Mouse (Mus musculus) activated CD4-positive, CD25-positive, alpha-beta regulatory T cell, adult 4 months (primary cell): ENCODE data around the gene Cic. TPM values are rescaled to one million over a fixed set of nuclear protein-coding genes. Genes with fewer than 3 reads are reported as not detected.

Experiments used
- ATAC-seq: one replicate; pipeline ENCODE4 v1.8.0; 2017
- polyA plus RNA-seq, 2 experiments: library from polyadenylated mRNA; unstranded; fragments of 100-300 nt; shearing (Covaris generic); gene quantifications; one replicate each; pipeline ENCODE4 v1.2.1; 2017

Gene Cic
- polyA plus RNA-seq, 2 experiments from 2014 or later: 23.2 to 26.0 TPM

DNA sequence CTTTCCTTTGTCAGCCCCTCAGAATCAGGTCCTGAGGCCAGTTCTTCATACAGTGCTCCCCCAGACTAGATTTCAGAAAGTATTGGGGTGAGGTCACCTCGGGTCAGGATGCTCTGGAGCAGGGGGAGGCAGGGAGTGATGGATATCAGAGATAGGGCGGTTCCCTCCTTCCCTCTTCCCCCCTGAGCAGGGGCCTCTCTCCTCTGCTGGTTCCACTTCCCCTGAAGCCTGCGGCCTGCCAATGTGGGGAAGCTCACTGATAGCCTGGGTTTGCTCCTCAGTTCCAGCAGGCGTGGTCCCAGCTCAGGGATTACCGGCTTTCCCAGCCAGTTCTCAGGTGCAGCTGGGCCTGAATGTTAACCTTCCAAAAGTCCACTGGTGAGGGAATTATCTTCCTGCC, 16.1 kb downstream of the Cic start:
- ATAC-seq: no peak

DNA sequence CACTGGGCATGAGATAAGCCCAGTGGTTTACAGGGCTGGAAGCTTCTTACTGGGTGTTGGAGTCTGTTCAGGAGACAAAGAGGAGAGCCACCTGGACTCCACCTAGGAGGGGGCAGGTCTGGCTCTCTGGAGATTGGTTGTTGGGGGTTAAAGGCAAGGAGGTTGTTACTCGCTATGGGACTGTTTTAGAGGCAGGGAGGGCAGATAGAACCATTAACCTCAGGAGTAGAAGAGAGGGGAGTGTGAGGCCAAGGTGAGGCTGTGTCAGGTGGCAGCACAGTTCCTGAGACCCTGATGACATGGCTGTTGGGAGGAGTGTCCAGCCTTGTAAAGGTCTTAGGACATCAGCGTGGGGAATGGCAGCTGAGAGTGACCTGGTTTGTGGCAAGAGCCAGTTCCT, 16.7 kb downstream of the Cic start:
- ATAC-seq: no peak

DNA sequence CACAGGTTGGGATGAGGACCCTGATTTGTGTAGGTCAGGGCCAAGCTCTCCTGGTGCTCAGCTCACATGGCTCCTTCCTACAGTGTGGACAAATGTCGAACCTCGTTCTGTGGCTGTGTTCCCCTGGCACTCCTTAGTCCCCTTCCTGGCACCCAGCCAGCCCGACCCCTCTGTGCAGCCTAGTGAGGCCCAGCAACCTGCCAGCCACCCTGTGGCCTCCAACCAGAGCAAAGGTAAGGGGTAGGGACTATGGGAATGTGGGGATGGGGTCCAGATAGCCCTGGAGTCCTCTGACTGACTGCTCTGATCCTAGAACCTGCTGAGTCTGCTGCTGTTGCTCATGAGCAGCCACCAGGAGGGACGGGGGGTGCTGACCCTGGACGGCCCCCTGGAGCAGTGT, 17.3 kb downstream of the Cic start:
- no peak for ATAC-seq

DNA sequence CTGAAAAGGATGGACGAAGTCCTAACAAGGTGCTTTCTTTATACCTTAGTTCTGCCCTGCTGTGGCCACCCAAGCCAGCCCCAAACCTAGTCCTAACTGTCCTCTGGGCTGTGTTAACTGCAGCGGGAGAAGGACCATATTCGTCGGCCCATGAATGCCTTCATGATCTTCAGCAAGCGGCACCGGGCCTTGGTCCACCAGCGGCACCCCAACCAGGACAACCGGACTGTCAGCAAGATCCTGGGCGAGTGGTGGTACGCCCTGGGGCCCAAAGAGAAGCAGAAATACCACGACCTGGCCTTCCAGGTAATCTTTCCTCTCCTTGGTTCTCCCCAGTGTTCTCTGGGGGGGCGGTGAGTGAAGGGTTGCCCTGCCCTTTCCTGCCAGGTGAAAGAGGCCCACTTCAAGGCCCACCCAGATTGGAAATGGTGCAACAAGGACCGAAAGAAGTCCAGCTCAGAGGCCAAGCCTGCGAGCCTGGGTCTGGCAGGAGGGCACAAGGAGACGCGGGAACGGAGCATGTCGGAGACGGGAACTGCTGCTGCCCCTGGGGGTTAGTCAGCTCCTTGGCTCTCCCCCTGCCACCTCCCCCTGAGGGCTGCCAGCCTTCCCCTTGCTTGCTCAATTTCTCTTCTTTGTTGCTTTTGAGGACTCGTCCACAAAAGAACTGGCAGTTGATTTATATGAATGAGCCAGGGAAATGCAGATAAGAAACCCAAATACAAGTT, 18.2 kb downstream of the Cic start:
- no peak for ATAC-seq

DNA sequence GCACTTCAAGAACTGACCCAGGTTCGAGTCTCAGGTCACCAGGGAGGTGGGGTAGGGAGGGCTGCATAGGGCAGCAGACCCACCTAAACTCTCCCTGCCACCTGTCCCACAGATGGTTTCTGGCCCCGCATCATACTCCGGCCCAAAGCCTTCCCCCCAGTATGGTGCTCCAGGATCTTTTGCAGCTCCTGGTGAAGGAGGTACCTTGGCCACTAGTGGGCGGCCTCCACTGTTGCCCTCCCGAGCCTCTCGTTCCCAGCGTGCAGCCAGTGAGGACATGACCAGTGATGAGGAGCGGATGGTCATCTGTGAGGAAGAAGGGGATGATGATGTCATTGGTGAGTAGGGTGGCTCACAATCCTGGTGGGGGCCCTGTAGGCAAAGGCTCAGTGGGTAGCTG, 19.5 kb downstream of the Cic start:
- no peak for ATAC-seq

DNA sequence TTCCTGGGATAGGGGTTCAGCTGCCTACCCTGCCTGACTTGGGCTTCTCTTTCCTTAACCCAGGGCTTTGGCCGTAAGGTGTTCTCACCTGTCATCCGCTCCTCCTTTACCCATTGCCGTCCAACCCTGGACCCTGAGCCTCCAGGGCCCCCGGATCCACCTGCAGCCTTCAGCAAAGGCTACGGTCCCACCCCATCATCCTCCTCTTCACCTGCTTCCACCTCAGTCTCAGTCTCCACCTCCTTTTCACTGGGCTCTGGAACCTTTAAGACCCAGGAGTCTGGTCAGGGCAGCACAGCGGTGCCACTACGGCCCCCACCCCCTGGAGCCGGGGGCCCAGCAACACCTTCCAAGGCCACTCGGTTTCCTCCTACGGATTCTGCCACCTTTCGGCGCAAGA, 20.5 kb downstream of the Cic start:
- no peak for ATAC-seq

DNA sequence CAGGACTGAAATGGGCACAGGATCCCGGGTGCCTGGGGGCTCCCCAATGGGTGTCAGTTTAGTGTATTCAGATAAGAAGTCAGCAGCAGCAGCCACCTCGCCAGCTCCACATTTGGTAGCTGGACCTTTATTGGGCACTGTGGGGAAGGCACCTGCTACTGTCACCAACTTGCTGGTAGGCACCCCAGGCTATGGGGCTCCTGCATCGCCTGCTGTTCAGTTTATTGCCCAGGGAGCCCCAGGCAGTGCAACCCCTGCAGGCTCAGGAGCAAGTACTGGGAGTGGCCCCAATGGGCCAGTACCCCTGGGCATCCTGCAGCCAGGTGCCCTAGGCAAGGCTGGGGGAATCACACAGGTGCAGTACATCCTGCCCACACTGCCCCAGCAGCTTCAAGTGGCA, 21.2 kb downstream of the Cic start:
- no peak for ATAC-seq

DNA sequence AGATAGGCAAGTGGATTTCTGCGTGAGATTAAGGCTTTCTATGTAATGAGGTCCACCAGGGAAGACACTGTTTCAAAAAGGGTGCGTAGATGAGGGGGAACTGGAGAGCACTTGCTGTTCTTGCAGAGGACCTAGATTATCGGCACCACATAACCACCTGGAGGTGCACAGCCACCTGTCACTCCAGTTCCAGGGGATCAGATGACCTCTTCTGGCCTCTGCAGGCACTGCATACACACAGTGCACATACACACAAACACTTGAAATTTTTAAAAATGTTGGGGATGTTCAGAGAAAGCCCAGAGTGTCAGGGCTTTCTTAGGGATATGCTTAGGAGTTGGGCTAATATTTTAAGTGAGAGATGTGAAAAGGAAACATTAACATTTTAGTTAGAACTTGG, 22.4 kb downstream of the Cic start:
- ATAC-seq: no peak

DNA sequence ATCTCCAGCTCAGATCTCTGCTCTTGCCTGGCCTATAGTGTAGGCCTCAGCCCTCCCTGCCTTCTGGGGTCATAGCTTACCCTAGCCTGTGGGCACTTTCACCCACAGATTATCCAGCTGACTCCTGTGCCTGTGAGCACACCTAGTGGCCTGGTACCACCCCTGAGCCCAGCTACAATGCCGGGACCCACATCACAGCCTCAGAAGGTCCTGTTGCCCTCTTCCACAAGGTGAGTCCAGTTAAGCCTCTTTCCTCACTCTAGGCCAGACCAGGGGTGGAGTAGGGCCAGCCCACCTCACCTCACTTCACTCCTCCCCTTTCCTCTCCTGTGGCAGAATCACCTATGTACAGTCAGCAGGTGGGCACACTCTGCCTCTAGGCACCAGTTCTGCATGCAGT, 23.0 kb downstream of the Cic start:
- ATAC-seq: no peak

DNA sequence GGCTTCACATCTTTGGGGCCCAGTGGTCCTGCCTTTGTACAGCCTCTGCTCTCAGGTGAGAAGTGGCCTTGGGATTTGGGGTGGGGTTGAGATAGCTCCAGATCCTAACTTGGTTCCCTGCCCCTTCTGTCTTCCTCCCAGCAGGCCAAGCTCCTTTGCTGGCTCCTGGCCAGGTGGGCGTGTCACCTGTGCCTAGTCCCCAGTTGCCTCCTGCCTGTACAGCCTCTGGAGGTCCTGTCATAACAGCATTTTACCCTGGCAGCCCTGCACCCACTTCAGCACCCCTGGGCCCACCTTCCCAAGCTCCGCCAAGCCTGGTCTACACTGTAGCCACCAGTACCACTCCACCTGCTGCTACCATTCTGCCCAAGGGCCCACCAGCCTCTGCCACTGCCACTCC, 23.4 kb downstream of the Cic start:
- ATAC-seq: no peak

DNA sequence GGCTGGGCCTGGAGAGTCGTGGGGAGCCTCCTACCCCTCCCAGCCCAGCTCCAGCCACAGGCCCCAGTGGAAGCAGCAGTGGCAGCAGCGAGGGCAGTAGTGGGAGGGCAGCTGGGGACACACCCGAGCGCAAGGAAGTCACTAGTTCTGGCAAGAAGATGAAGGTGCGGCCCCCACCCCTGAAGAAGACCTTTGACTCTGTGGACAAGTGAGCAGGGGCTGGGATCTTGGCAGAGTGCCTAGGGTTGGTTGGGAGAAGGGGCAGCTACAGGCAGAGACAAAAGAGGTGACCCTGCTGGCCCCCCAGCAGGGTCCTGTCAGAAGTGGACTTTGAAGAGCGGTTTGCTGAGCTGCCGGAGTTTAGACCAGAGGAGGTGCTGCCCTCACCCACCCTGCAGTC, 24.6 kb downstream of the Cic start:
- no peak for ATAC-seq

DNA sequence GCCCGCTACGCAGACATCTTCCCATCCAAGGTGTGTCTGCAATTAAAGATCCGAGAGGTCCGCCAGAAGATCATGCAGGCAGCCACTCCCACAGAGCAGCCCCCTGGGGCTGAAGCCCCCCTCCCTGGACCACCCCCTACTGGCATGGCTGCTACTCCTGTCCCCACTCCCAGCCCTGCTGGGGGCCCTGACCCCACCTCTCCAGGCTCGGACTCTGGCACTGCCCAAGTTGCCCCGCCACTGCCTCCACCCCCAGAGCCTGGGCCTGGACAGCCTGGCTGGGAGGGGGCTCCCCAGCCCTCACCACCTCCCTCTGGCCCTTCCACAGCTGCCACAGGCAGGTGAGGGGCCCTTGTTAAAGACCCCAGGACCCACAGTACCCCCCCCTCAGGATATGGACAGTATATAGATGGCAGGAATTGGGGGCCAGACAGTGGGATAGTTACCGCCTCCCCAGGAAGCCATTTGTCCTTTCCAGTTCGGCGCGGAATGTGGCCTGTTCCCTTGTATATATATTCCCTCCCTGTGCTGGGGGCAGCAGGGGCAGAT, 25.8 kb downstream of the Cic start:
- no peak for ATAC-seq

DNA sequence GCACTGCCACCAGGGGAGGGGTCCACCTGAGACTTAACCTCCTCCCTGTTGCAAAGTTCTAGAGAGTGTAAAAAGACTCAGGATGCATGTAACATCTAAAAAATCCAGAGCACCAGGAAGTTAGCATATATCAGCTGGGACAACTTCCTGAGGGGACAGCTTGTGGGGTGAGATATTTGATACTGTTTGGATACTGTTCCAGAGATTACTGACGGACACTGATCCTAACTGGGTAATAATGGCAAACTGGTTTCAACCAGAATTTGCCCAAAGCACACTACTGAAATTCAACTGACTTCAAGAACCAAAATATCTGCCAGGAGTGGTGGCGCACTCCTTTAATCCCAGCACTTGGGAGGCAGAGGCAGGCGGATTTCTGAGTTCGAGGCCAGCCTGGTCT, 27.0 kb downstream of the Cic start:
- no peak for ATAC-seq

DNA sequence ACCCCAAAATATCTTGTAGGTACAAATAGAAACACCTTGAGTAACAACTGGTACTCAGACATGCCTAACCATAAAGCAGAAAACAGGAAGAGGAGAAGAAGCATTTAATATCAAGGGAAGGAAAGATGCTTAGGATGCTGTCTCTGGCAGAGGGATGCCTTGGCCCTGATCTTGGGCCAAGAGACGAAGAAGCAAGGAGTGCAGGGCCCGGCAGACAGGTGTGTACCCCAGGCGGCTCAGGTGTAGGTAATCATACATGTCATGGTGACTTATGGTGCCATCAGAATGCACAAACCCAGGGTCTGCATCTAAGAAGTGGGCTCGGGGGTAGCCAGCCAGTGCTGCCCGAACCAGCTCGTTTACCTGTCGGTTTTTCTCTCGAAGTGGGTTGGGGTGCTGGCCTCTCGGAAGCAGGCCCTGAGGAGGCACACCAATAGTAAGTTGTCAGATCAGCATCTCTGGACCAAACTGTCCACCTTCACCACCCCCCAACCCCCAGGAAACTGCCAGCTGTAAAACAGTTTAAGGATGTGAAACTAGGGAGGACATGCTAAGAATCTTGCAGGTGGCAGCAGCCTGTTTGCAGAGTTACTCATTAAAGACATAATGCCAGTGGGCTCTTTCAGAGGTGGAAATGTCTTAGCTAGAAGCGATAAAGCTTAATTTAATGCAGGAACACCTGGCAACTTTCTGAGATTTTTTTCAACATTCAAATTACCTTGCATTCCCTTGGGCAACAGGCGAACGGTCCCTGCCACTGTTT, 27.6 kb downstream of the Cic start:
- ATAC-seq: no peak

DNA sequence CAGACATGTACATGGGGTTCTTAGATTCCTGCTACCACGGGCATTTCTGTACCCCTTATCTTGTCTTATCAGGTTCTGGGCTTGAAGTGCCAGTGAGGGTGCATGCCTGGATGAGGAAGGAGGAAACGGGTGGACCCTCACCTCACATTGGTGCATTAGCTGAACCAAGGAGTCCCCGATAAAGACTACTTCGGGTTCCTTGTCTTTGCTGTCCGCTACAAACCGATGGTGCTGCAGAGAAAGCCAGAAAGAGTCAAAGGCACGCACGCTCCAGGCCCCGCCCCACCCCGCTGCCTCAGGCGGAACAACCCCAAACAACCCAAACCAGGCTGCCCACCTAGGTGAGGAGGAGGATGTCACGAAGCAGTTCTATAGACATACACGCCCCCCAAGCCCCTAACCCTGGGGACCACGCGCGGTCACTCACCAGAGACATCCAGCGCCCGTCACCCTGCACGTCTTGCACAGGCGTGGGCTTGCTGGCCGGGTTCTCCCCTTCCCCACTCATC, 29.5 kb downstream of the Cic start:
- ATAC-seq: peak; percentile 29

DNA sequence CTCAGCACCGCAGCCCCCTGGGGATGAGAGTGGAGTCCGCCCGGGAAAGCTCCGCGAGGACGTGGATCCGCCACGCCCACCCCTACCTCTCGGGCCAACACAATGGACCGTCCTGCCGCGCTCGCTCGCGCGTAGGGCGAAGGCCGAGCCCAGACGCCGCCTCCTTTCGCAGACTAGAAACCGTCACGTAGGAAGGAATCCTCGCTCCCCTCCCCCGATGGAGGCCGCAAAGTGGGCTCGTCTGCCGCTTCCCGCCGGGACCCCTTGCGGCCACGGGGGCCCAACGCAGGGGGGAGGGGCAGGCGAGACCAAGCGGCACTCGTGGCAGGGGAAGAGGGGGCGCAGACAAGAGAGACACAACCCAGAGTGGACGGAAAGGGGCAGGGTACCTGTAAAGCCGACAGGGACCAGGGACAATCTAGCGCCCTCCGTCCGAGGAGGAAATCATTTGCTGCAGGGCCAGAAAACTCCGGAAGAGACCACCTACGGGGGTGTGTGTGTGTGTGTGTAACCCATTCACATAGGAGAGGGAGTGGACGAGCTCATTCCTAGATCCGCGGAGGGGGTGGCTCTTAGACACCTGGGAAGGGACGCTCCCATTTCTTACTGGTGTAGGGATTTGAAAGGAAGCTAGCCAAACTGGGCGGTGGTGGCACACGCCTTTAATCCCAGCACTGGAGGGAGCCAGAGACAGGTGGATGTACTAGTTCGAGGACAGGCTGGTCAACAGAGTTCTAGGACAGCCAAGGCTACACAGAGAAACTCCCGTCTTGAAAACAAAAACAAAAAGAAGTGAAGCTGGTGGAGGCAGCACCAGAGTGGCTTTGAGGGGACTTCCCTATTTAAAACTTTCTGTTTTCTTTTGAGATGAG, 30.2 kb downstream of the Cic start, which contains the start of gene Pafah1b3:
TSS of gene Pafah1b3 (minus strand) at position 533 of the 872 bp plus-strand sequence.
- ATAC-seq: peak; percentile 73

DNA sequence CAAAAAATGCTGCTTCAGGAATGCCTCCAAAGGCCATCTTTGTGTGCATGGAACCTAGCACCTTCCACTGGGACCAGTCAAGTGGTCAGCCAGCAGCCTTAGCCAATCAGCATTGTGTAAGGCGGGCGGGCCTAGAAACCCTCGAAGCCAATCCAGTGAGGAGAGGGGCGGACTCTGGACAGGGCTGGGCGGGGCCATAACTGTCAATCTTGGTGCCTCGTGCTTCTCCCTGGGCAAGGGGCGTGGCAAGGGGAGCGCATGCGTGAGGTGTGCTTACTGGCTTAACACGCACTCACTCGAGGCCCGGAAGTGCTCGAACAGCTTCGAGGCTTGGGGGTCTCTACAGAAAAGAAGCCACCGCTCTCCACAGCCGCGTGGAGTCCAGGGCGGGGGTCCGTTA, 33.6 kb downstream of the Cic start, which contains the start of gene Prr19:
TSS of gene Prr19 (plus strand) at position 349 of the 400 bp plus-strand sequence.
- no peak for ATAC-seq

DNA sequence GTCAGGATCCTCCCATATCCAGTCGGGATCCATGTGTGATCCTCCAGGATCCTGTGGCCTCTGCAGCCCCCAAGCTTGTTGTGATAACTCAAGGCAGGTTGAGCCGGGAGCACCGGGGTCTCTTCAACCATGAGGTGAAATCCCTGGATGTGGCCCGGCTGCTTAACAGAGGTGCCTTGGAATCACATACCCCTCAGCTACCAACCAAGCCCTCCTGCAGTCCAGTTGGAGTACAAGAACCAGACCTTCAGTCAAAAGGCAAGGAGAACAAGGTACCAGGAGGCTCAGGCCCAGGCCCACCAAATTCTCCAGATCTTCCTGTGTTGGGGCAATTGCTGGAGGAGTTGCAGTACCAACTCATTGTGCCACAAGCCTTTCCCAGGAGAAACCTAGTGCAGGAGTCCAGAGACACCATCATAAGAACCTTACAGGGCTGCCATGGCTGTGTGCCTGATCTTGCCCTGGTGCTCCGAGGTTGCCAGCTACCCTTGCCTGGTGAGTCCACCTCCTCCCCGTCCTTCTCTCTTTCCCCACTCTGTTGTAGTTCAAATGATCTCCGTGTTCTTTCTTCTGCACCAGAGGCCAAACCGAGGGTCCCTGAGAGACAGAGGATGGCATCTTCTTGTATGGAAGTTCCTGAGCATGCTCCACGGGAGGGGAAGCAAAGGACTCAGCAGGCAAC, 35.6 kb downstream of the Cic start:
- no peak for ATAC-seq

DNA sequence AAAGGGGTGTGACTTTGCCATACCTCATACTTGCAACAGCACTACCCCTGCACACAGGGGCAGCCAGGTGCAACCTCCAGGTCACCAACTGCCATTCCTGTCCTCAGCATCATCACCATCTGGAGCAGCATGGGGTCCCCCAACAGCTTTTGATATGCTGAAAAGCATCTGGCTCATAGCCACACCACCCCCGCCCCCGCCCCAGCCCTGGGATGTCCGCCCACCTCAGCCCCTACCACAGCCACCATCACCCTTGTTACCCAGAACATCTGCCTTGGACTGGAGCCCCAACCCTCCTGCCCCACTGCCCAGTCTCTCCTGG, 36.1 kb downstream of the Cic start:
- ATAC-seq: no peak

DNA sequence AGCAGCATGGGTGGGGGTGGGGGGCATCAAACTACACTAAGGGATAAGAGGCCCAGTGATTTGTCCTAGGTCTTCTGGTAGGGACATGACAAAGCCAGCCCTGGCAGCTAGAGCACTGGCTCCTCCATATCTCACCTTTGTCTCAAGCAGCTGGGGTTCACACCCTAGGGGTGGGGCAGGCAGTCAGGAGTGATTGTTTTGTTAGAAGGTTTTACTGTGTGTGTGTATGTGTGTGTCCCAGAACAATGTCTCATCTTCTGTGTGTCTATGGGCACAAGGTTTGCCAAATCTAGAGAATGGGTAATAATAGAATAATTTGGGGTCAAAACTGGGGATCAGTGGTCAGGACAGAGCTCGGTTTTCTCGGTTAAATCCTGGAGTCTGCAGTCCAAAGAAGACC, 38.0 kb downstream of the Cic start:
- no peak for ATAC-seq

DNA sequence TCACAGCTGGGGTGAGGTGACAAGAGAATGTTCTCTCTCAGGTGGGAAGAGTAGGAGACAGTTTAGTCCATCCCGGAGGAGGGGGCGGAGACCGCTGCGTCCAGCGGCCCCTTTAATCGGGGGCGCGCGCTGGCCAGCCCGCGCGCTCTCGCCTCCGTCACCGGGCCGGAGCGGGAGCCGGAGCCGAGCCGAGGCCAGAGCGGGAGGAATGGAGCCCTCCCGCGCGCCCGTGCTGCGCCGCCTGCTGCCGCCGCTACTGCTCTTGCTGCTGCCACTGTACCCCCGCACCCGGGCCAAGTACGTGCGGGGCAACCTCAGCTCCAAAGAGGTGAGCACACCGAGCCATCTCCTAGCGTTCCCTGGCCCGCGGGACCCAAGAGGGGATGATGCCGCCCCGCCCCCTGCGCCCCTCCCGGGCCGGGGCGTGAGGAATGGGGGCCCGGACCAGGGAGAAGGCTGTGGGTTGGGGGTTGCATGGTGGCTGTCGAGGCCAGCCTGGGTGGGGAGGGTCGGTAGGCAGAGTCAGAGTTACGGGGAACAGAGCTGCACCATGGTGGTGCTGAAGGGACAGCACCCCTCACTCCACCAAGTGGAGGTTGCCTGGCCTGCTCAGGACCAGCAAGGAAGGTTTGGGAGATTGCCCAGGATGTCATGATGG, 38.6 kb downstream of the Cic start, which contains the start of gene Tmem145:
TSS of gene Tmem145 (plus strand) at position 151 of the 658 bp plus-strand sequence.
- no peak for ATAC-seq

DNA sequence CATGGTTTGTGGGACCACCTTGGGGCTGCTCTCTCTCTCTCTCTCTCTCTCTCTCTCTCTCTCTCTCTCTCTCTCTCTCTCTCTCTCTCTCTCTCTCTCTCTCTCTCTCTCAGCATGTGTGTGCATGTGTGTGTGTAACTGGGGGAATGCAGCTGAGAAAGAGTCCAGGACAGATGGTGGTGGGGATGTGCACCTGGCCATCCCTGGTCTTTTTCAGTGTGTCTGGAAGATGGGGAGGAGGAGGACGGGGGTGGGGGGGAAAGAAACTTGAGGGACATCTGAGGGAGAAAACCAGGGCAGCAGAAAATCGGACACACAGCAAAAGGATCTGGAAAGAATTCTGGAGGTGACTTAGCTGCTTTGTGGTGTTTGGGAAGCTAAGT, 39.1 kb downstream of the Cic start:
- no peak for ATAC-seq
